8 mouse cellular contexts compared by ENCODE assay signal in genomic region chr8:104630981-104631663, GRCm38 (mm10). TPM values are rescaled to one million over a fixed set of nuclear protein-coding genes. Genes with fewer than 3 reads are reported as not detected.
DNase-seq lines count a peak whose midpoint lies in the region; ATAC-seq and TF ChIP-seq lines count a peak whose summit lies in the region.

Gene Rrad (minus strand): TSS chr8:104631327.

- H3K36me3 ChIP-seq in heart, embryonic 10.5 days: peaks cover 46% of the 10 kb centered on the region
- peaks cover 18% of the 10 kb centered on the region; the same call in 1 of the 2 replicates for H3K36me3 ChIP-seq in kidney, embryonic 15.5 days

- peak within 1 kb of the TSS; percentile 8; the same call in 1 of the 2 replicates for H3K4me3 ChIP-seq in cortical plate, adult 2 months (ENCODE audit: insufficient read depth, low read length)
- H3K4me3 ChIP-seq in heart, embryonic 10.5 days: peak within 1 kb of the TSS; percentile 79
- H3K4me3 ChIP-seq in kidney, embryonic 15.5 days (replicated peaks): peak within 1 kb of the TSS; percentile 47

- intact Hi-C loops in left cerebral cortex, postnatal 4 days (cut with DNase I): no loop called here

- ATAC-seq in kidney, embryonic 15.5 days (replicated peaks; ENCODE audit: low FRiP score): peak; percentile 76

- TF ChIP-seq CTCF in cortical plate, adult 2 months (IDR thresholded peaks at IDR 0.05; ENCODE audit: extremely low read depth, insufficient read depth, low read length): no peak

- peaks cover 20% of the 10 kb centered on the region; the same call in 1 of the 2 replicates for H3K27me3 ChIP-seq in heart, embryonic 10.5 days (ENCODE audit: insufficient read depth, poor library complexity, severe bottlenecking)
- peaks cover 16% of the 10 kb centered on the region for H3K27me3 ChIP-seq in kidney, embryonic 15.5 days

- WGBS in heart, embryonic 10.5 days: 1% methylated on average over 20 of the region's 28 CpGs
- under 1% methylated on average over 26 of the region's 28 CpGs for WGBS in kidney, embryonic 15.5 days

- no peaks in the 10 kb centered on the region; the same call in 1 of the 2 replicates for H3K4me1 ChIP-seq in cortical plate, adult 2 months (ENCODE audit: control insufficient read depth, insufficient read depth, low read length)
- peaks cover 54% of the 10 kb centered on the region for H3K4me1 ChIP-seq in heart, embryonic 10.5 days
- H3K4me1 ChIP-seq in kidney, embryonic 15.5 days: peaks cover 28% of the 10 kb centered on the region

- no peak within 1 kb of the TSS for H3K27ac ChIP-seq in cortical plate, adult 2 months (ENCODE audit: insufficient read depth, low read length)
- peak within 1 kb of the TSS; percentile 93 for H3K27ac ChIP-seq in heart, embryonic 10.5 days
- peak within 1 kb of the TSS; percentile 37 for H3K27ac ChIP-seq in kidney, embryonic 15.5 days

- DNase-seq in cerebellum, postnatal 10 days: peak; percentile 23 to 34
- no peak for DNase-seq in cerebellum, adult 11-12 months
- DNase-seq in heart, embryonic 10.5 days (ENCODE audit: low spot score): peak; percentile 83
- peak; percentile 66 to 81 for DNase-seq in lung, postnatal 4 days
- peak; percentile 75 to 81 for DNase-seq in spleen, adult 18-20 months
- no peak for DNase-seq in left cerebral cortex, postnatal 4 days

- H3K9ac ChIP-seq in kidney, embryonic 15.5 days: peak within 1 kb of the TSS; percentile 46

- peak within 1 kb of the TSS; percentile 77 for H3K4me2 ChIP-seq in kidney, embryonic 15.5 days

- H3K9me3 ChIP-seq in heart, embryonic 10.5 days: no peaks in the 10 kb centered on the region
- no peaks in the 10 kb centered on the region for H3K9me3 ChIP-seq in kidney, embryonic 15.5 days (replicated peaks)

- TF ChIP-seq POLR2A in cortical plate, adult 2 months (IDR thresholded peaks at IDR 0.05; ENCODE audit: extremely low read depth, insufficient read depth, low read length): no peak

RNA-seq across cellular contexts. Expression of gene Rrad, which starts in this region (rescaled TPM):
- 2.4 and 2.9 TPM in 2 replicates for polyA plus RNA-seq in cortical plate, adult 2 months (2012; rRNA removed)
- 200 and 322 TPM in 2 replicates for polyA plus RNA-seq in heart, embryonic 10.5 days (2016; fragmentation: Nextera tagmentation; extraction: Ambion mirVana)
- polyA plus RNA-seq in kidney, embryonic 15.5 days (2015; fragmentation: Nextera tagmentation; extraction: Ambion mirVana): 11.8 and 15.7 TPM in 2 replicates
- 1 to 10 TPM; 3.2 to 3.3 TPM for total RNA-seq in left cerebral cortex, postnatal 4 days (2021)

Comparison
In these comparisons a context has a peak if more than half of its experiments do, and no peak if none do; other contexts are left out.
1. RNA of gene Rrad (polyA plus RNA-seq): 200 to 322 TPM in heart, embryonic 10.5 days; 11.8 to 15.7 TPM in kidney, embryonic 15.5 days and 2.4 to 2.9 TPM in cortical plate, adult 2 months; every median in the first group is over 10 times any median in the second.
2. DNase-seq: peak in cerebellum, postnatal 10 days (2 of 2), heart, embryonic 10.5 days (single experiment), lung, postnatal 4 days (2 of 2) and spleen, adult 18-20 months (2 of 2); none in cerebellum, adult 11-12 months (single experiment) and left cerebral cortex, postnatal 4 days (single experiment).
3. H3K4me3 ChIP-seq: peak in every context shown above with its lines; median percentile 79 in heart, embryonic 10.5 days; 47 in kidney, embryonic 15.5 days; 8 in cortical plate, adult 2 months.